Mouse (Mus musculus): Measurements from ENCODE around the gene Tmem235. TPM values are rescaled to one million over a fixed set of nuclear protein-coding genes. Genes with fewer than 3 reads are reported as not detected.

Gene Tmem235
- polyA plus RNA-seq, 1 experiment from 2014 or later, result not detected

DNA sequence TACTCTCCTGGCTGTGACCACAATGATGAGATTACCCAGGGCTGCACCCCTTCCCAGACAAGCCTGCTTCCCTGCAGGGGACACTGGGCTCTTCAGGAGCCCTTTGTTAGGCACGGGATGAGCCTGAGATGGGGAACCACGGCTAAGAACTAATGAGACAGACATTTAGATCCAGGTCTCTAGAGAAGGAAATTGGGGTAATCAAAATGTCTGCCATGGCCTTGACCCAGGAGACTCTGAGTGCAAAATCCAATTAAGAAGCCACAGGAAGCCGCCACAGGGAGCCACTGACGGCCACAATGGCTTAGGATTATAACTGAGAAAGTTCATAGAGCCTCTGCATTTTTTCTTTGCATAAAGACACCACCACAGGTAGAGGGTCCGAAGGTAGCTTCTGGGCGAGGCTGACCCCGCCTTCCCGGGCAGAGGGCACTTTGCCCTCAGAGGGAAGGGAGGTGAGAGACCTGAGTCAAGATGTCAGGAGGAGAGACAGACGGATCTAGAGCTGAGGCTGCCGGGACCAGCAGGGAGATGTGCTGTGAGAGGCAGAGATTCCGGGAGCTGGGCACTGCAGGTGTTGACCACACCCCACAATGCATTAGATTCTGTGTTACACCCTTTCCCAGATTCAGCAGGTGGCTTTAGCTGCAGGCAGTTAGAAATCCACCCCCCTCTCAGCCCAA is 2.8 kb downstream of the Tmem235 start:
- Histone ChIP-seq H3K4me2 (ENCODE audit: low read depth, low read length, severe bottlenecking) (no peak overlapping the region), H3K9me3 (ENCODE audit: control insufficient read depth, low read length) (no peaks in the 10 kb centered on the region), H3K27ac (ENCODE audit: low read depth, low read length) (no peak overlapping the region), H3K36me3 (ENCODE audit: control insufficient read depth, insufficient read depth, low read length) (no peaks in the 10 kb centered on the region), H3K9ac (ENCODE audit: low read length) (no peak overlapping the region), H3K27me3 (ENCODE audit: control insufficient read depth, insufficient read depth, low read length) (peaks cover 24% of the 10 kb centered on the region), H3K4me3 (ENCODE audit: low read depth, low read length) (no peak overlapping the region), H3K4me1 (replicated peaks; ENCODE audit: control insufficient read depth, insufficient read depth, low read length) (peaks cover 19% of the 10 kb centered on the region; the same call in 1 of the 2 replicates)
- 19% methylated on average over 11 of the region's 11 CpGs for WGBS
- DNase-seq (ENCODE audit: low spot score), result no peak
- ATAC-seq (replicated peaks; ENCODE audit: low FRiP score), result no peak

DNA sequence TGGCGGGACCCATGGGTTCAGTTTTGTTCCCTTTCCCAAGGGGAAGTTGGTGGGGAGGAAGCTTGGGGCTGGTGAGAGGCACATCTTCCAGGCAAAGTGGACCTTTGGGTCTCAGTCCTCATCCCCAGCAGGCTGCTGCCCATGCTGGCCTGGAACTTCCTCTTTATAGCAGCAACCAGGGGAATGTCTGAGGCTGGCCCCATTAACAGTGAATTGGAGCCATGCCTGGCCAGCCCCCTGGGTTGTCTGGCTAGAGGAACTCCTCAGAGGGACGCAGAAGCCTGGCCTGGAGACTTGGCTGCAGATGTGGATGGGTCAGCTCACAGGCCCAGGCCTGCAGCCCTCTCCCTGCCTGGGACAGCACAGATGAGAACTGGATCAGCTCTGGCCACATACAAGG is 4.3 kb downstream of the Tmem235 start:
- Histone ChIP-seq H3K4me2 (ENCODE audit: low read depth, low read length, severe bottlenecking) (no peak overlapping the region), H3K4me1 (replicated peaks; ENCODE audit: control insufficient read depth, insufficient read depth, low read length) (peaks cover 18% of the 10 kb centered on the region; the same call in 1 of the 2 replicates), H3K36me3 (ENCODE audit: control insufficient read depth, insufficient read depth, low read length) (no peaks in the 10 kb centered on the region), H3K27ac (ENCODE audit: low read depth, low read length) (no peak overlapping the region), H3K9me3 (ENCODE audit: control insufficient read depth, low read length) (no peaks in the 10 kb centered on the region), H3K27me3 (ENCODE audit: control insufficient read depth, insufficient read depth, low read length) (peaks cover 18% of the 10 kb centered on the region), H3K9ac (ENCODE audit: low read length) (no peak overlapping the region), H3K4me3 (ENCODE audit: low read depth, low read length) (no peak overlapping the region)
- WGBS, result 67% methylated on average over 2 of the region's 2 CpGs
- DNase-seq (ENCODE audit: low spot score) (no peak), ATAC-seq (replicated peaks; ENCODE audit: low FRiP score) (no peak)

DNA sequence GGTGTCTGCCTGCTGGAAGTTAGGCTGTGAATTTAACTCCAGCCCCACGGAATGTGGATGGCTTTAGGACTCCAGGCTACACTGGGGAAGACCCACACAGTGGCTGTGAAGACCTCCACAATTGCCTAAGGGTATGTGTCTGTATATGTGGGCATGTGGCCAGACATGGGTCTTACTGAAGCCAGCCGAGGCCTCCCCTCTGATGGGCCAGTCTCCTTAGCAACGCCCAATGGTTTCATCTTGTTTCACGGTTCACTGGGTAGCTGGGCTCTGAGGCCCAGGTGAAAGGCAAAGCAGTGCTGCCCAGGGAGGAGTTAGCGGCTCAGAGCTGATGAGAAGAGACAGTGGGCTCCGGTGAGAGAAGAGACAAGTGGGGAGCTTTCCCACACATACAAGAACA is 5.4 kb downstream of the Tmem235 start:
- no peak for DNase-seq (ENCODE audit: low spot score)
- no peaks in the 10 kb centered on the region for H3K9me3 ChIP-seq (ENCODE audit: control insufficient read depth, low read length)
- peaks cover 18% of the 10 kb centered on the region; the same call in 1 of the 2 replicates for H3K4me1 ChIP-seq (replicated peaks; ENCODE audit: control insufficient read depth, insufficient read depth, low read length)
- peaks cover 10% of the 10 kb centered on the region for H3K27me3 ChIP-seq (ENCODE audit: control insufficient read depth, insufficient read depth, low read length)
- H3K4me2 ChIP-seq (ENCODE audit: low read depth, low read length, severe bottlenecking), result 0 out of 2 replicates have a peak overlapping the region, but pooled peaks have one; percentile 6
- no peak overlapping the region for H3K4me3 ChIP-seq (ENCODE audit: low read depth, low read length)
- no peaks in the 10 kb centered on the region for H3K36me3 ChIP-seq (ENCODE audit: control insufficient read depth, insufficient read depth, low read length)
- 12% methylated on average over 6 of the region's 6 CpGs for WGBS
- peak; percentile 39; the same call in 1 of the 2 replicates for ATAC-seq (replicated peaks; ENCODE audit: low FRiP score)
- no peak overlapping the region for H3K27ac ChIP-seq (ENCODE audit: low read depth, low read length)
- H3K9ac ChIP-seq (ENCODE audit: low read length), result peak overlapping the region; percentile 27; the same call in 1 of the 2 replicates

DNA sequence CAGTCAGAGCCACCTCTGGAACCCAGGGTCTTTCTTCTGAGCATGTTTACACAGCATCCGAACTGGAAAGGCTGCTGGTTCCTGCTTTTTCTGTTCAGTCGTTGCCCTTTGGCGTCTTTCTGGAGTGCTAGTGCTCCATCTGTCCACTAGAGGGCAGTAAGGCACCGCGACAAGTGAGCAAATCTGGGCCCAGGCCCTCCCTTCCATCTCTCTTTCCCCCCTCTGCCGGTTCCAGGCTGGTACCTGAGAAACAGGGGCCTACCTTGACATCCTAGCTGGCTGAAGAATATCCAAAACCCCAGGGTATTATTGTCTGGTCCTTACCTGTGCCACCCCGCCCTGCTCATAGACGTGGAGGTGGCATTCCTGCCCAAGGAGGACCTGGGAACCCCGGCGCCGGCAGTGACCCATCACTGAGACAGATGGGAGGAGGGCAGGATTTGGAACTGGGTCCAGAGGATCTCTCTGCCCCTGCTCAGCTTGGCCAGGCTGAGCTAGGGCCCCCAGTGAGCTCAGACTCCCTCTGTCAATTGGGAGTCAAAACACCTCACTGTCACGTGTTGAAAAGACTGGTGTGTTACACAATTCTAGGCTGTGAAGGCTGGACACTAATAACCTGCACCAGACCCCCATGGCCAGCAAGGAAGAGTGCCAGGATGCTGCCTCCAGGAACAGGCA is 10.3 kb downstream of the Tmem235 start:
- no peak overlapping the region for H3K4me2 ChIP-seq (ENCODE audit: low read depth, low read length, severe bottlenecking)

DNA sequence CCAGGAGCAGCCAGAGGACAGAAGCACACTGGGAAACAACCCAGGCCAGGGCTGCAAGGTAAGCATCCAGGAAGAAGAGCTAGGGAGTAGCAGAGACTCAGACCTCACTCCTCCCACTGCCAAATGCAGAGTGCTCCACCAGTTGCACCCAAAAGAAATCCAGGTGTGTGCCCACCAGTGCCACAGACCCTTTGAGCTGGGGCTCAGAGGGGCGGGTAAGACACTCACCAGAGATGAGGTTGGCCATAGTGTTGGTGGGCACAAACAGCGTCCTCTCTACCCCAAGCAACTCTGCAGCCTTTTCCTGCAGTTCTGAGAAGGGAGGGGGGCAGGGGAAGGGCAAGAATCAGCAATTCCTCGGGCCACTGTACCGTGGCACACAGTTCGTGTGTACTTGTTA is 10.8 kb downstream of the Tmem235 start:
- 73% methylated on average over 5 of the region's 5 CpGs for WGBS
- H3K4me1 ChIP-seq (replicated peaks; ENCODE audit: control insufficient read depth, insufficient read depth, low read length), result peaks cover 12% of the 10 kb centered on the region; the same call in 1 of the 2 replicates
- ATAC-seq (replicated peaks; ENCODE audit: low FRiP score) (no peak), DNase-seq (ENCODE audit: low spot score) (no peak)
- H3K9me3 ChIP-seq (ENCODE audit: control insufficient read depth, low read length), result no peaks in the 10 kb centered on the region
- H3K4me3 ChIP-seq (ENCODE audit: low read depth, low read length), result no peak overlapping the region
- H3K27ac ChIP-seq (ENCODE audit: low read depth, low read length), result no peak overlapping the region
- H3K36me3 ChIP-seq (ENCODE audit: control insufficient read depth, insufficient read depth, low read length), result no peaks in the 10 kb centered on the region
- H3K4me2 ChIP-seq (ENCODE audit: low read depth, low read length, severe bottlenecking), result no peak overlapping the region
- no peak overlapping the region for H3K9ac ChIP-seq (ENCODE audit: low read length)
- no peaks in the 10 kb centered on the region for H3K27me3 ChIP-seq (ENCODE audit: control insufficient read depth, insufficient read depth, low read length)

More for the DNA sequence above, 10.3 kb downstream of the Tmem235 start:
- DNase-seq (ENCODE audit: low spot score) (peak; percentile 88), ATAC-seq (replicated peaks; ENCODE audit: low FRiP score) (no peak; the same call in 1 of the 2 replicates)
- Histone ChIP-seq H3K36me3 (ENCODE audit: control insufficient read depth, insufficient read depth, low read length) (no peaks in the 10 kb centered on the region), H3K9ac (ENCODE audit: low read length) (no peak overlapping the region), H3K4me3 (ENCODE audit: low read depth, low read length) (no peak overlapping the region), H3K4me1 (replicated peaks; ENCODE audit: control insufficient read depth, insufficient read depth, low read length) (peaks cover 16% of the 10 kb centered on the region; the same call in 1 of the 2 replicates), H3K27ac (ENCODE audit: low read depth, low read length) (no peak overlapping the region), H3K27me3 (ENCODE audit: control insufficient read depth, insufficient read depth, low read length) (no peaks in the 10 kb centered on the region), H3K9me3 (ENCODE audit: control insufficient read depth, low read length) (no peaks in the 10 kb centered on the region)
- WGBS, result 35% methylated on average over 12 of the region's 12 CpGs

DNA sequence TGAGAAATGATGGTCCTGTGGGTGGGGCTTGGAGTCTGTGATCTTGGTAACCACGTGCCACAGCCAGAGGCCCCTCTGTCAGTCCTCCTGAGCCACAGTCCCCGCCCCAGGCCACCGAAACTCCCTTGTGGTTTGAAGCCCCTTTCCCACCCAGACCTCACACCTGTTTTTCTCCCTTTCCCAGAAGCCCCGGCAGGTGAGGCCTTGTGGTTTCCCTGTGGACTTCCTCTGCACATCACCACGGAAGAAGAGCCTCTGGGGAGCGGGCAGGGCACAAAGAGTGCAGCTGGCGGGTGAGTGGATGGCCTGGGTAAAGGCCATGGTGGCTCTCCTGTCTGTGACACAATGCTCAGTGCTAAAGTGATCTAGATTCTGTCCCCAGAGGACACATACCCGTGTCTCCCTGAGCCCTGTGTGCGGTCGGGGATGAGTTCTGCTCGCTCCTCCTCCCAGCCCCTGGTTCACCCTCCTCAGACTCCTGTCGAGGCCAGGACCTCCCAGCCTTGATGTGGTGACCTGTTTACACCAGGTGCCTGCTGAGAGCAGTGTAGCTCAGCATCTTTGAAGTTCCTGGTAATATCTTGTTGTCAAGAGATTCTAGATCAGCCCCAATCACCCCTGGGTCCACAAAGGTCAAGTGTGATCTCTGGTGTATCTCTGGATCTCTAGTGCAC is 11.5 kb downstream of the Tmem235 start:
- peaks cover 11% of the 10 kb centered on the region; the same call in 1 of the 2 replicates for H3K4me1 ChIP-seq (replicated peaks; ENCODE audit: control insufficient read depth, insufficient read depth, low read length)
- 72% methylated on average over 12 of the region's 12 CpGs for WGBS
- no peak for ATAC-seq (replicated peaks; ENCODE audit: low FRiP score)
- H3K9me3 ChIP-seq (ENCODE audit: control insufficient read depth, low read length), result no peaks in the 10 kb centered on the region
- no peaks in the 10 kb centered on the region for H3K27me3 ChIP-seq (ENCODE audit: control insufficient read depth, insufficient read depth, low read length)
- DNase-seq (ENCODE audit: low spot score), result no peak
- H3K4me3 ChIP-seq (ENCODE audit: low read depth, low read length), result no peak overlapping the region
- H3K4me2 ChIP-seq (ENCODE audit: low read depth, low read length, severe bottlenecking), result no peak overlapping the region
- no peak overlapping the region for H3K9ac ChIP-seq (ENCODE audit: low read length)
- no peaks in the 10 kb centered on the region for H3K36me3 ChIP-seq (ENCODE audit: control insufficient read depth, insufficient read depth, low read length)
- H3K27ac ChIP-seq (ENCODE audit: low read depth, low read length), result no peak overlapping the region

DNA sequence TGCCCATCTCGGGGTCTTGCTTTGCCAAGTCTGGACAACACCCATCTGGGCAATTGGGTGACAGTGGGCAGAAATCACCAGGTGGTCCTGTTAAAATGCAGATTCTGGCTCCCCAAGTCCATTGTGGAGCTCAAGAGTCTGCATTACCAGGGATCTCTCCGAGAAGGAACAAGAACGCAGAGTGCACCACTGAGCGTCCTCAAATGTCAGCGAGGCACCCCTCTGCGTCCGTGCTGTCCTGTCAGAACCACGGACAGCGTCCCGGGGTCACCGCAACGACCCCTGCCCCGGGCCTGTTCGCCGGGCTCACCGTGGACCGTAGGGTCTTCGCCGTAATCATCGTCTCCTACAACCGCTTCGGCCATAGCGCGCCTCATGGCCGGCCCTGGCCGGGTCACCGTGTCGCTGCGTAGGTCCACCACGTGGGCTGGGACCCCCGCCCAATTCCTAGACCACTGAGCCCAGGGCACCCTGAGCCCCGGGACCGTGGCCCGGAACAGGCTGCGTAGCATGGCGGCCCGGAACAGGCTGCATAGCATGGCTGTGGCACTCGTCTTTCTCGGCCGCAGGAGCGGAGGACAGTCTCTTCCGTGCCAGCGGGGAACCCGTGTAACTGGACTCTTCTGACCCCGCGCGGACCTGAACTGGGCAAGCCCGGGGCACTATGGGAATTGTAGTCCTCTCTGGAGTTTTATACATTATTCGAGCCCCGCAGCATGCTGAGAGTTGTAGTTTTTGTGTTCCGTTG is 12.5 kb downstream of the Tmem235 start, which contains the start of gene Tha1:
Tha1 (minus strand) TSS at position 621 of the 748 bp plus-strand sequence.
- Histone ChIP-seq H3K4me1 (replicated peaks; ENCODE audit: control insufficient read depth, insufficient read depth, low read length) (peaks cover 11% of the 10 kb centered on the region; the same call in 1 of the 2 replicates), H3K9me3 (ENCODE audit: control insufficient read depth, low read length) (no peaks in the 10 kb centered on the region), H3K4me2 (ENCODE audit: low read depth, low read length, severe bottlenecking) (peak within 1 kb of the TSS; percentile 99), H3K4me3 (ENCODE audit: low read depth, low read length) (peak within 1 kb of the TSS; percentile 60), H3K36me3 (ENCODE audit: control insufficient read depth, insufficient read depth, low read length) (no peaks in the 10 kb centered on the region), H3K27ac (ENCODE audit: low read depth, low read length) (no peak within 1 kb of the TSS), H3K27me3 (ENCODE audit: control insufficient read depth, insufficient read depth, low read length) (no peaks in the 10 kb centered on the region), H3K9ac (ENCODE audit: low read length) (peak within 1 kb of the TSS; percentile 64)
- whole genome bisulfite sequencing, result 3% methylated on average over 51 of the region's 51 CpGs
- ATAC-seq (replicated peaks; ENCODE audit: low FRiP score), result peak; percentile 84
- DNase-seq (ENCODE audit: low spot score), result peak; percentile 88

DNA sequence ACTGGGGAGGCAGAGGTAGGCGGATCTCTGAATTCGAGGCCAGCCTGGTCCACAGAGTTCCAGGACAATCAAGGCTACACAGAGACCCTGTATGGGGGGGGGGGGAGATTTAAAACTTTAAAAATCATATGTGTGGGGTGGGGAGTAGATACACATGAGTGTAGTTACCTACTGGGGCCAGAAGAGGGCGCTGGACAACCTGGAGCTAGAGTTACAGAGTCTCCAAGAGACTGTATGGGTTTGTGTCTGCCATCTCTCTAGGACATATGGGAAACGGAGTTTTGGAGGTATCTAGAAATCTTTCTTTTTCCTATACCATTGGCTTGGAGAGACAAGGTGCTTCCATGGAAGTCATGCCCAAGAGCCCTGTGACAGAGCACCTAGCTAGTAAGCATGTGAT is 13.9 kb downstream of the Tmem235 start:
- Histone ChIP-seq H3K4me3 (ENCODE audit: low read depth, low read length) (no peak overlapping the region), H3K27me3 (ENCODE audit: control insufficient read depth, insufficient read depth, low read length) (no peaks in the 10 kb centered on the region), H3K9me3 (ENCODE audit: control insufficient read depth, low read length) (no peaks in the 10 kb centered on the region), H3K36me3 (ENCODE audit: control insufficient read depth, insufficient read depth, low read length) (no peaks in the 10 kb centered on the region), H3K4me1 (replicated peaks; ENCODE audit: control insufficient read depth, insufficient read depth, low read length) (peaks cover 18% of the 10 kb centered on the region; the same call in 1 of the 2 replicates), H3K27ac (ENCODE audit: low read depth, low read length) (no peak overlapping the region), H3K9ac (ENCODE audit: low read length) (no peak overlapping the region), H3K4me2 (ENCODE audit: low read depth, low read length, severe bottlenecking) (no peak overlapping the region)
- no peak for ATAC-seq (replicated peaks; ENCODE audit: low FRiP score)
- DNase-seq (ENCODE audit: low spot score), result no peak
- WGBS, result 56% methylated on average over 4 of the region's 4 CpGs
